Mouse (Mus musculus) G1E (cell line): ENCODE data around the gene Pck1. TPM values are rescaled to one million over a fixed set of nuclear protein-coding genes. Genes with fewer than 3 reads are reported as not detected.

Experiments used
- ATAC-seq: 2 replicates; pipeline ENCODE4 v1.8.0; 2016; ENCODE audit warnings: mild to moderate bottlenecking; ENCODE audit not compliant: insufficient number of reproducible peaks, poor library complexity, low FRiP score, severe bottlenecking; ENCODE audit errors: extremely low read depth
- DNase-seq: peaks from one replicate; pipeline ENCODE4 v3.0.0; 2012; ENCODE audit warnings: low spot score
- H3K27me3 ChIP-seq: 2 replicates; pipeline ENCODE4 v1.6.1; 2012; ENCODE audit warnings: mild to moderate bottlenecking, low read length, inconsistent platforms; ENCODE audit not compliant: insufficient read depth
- H3K36me3 ChIP-seq: replicated peaks from 2 replicates; pipeline ENCODE3; 2012; ENCODE audit warnings: mild to moderate bottlenecking, inconsistent platforms
- H3K4me1 ChIP-seq: 2 replicates; pipeline ENCODE4 v1.6.1; 2012; ENCODE audit warnings: low read depth, low read length, inconsistent platforms, mixed read lengths; ENCODE audit not compliant: insufficient read depth
- H3K4me3 ChIP-seq: 2 replicates; pipeline ENCODE4 v1.5.1; 2012; ENCODE audit warnings: low read depth, mild to moderate bottlenecking, inconsistent platforms, low read length, moderate library complexity, mixed read lengths
- H3K9me3 ChIP-seq: replicated peaks from 2 replicates; pipeline ENCODE4 v1.6.1; 2012; ENCODE audit warnings: inconsistent platforms
- CTCF ChIP-seq: IDR thresholded peaks from 2 replicates; pipeline ENCODE4 v1.5.1; 2012; ENCODE audit warnings: low read depth, low read length, inconsistent platforms, mixed read lengths
- GATA1 ChIP-seq: IDR thresholded peaks from 2 replicates; pipeline ENCODE4 v1.6.1; 2012; ENCODE audit warnings: borderline replicate concordance, low read length, inconsistent platforms, mixed read lengths
- GATA2 ChIP-seq: IDR thresholded peaks from 2 replicates; pipeline ENCODE4 v1.6.1; 2012; ENCODE audit warnings: low read depth, low read length, inconsistent platforms, borderline replicate concordance
- POLR2AphosphoS5 ChIP-seq: IDR thresholded peaks from 2 replicates; pipeline ENCODE4 v1.6.1; 2012; ENCODE audit warnings: low read depth, low read length, inconsistent platforms; ENCODE audit not compliant: insufficient replicate concordance
- TAL1 ChIP-seq: conservative IDR thresholded peaks from 2 replicates; pipeline ENCODE4 v1.6.1; 2012; ENCODE audit warnings: low read depth, low read length, inconsistent platforms, mixed read lengths
- polyA plus RNA-seq: library from polyadenylated mRNA; stranded (reverse); fragments of >175 nt; gene quantifications from 2 replicates; pipeline ENCODE4 v1.2.3, GENCODE M21; 2012
- total RNA-seq, 2 experiments: library from RNA; stranded (forward) in 1 of 2; stranded (reverse) in 1 of 2; fragments of 200-1000 nt in 1 of 2; fragments of >200 nt in 1 of 2; fragmentation: Nextera tagmentation in 1 of 2; gene quantifications; 2 replicates each; pipeline ENCODE4 v1.2.3; 2014 to 2017

The Pck1 gene
- total and polyA plus RNA-seq, 3 experiments, result 0.11 TPM; not detected in 2

DNA sequence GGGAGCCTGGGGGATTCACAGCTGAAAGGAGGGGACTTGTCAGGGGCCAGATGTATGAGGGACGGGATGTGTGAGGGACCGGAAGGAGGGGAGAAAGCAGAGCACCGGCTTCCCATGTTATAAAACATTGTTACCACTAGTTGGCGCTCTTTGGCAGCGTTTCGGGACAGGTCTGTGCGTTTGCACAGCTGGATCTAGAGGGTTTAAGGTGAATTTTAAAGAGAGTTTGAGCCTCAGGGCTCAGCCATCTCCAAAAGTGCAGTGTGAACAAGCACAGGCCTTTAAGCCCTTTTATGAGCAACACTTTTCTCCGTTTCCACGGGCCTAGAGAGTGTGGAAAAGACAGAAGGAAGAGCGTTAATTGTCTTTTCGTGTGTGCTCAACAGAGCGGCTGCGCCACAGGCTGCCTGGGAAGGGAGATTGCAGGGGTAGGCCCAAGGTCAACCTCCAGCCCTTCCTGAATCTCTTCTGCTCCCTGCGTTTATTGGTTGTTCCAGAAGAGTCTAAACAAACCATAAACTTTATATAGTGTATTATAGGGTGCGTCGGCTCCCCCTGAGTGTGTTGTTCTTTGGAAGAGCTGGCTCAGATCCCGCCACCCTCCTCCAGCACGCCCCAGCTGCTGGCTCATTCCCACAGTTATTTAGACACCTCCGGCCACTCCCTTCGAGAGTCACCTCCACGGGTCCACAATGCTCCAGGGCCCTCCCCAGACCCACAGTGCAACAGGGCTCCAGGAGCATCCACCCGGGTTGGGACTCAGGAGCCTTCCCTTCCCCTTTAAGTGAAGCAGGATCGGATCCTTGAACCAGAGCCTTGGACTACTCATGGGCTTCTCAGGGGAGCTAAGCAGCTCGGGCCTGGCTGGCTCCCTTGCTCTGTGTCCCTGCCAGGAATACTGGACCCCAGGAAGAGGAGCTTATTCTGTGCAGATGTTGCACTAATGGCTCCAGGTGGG, 6.8 kb downstream of the Pck1 start:
- TF ChIP-seq TAL1 (no peak), GATA1 (no peak), CTCF (no peak), POLR2AphosphoS5 (no peak), GATA2 (no peak)
- ATAC-seq (no peak), DNase-seq (no peak)
- no peaks in the 10 kb centered on the region for H3K27me3 ChIP-seq
- H3K4me3 ChIP-seq, result no peak overlapping the region
- H3K9me3 ChIP-seq, result peaks cover 89% of the 10 kb centered on the region
- H3K4me1 ChIP-seq, result no peaks in the 10 kb centered on the region
- no peaks in the 10 kb centered on the region for H3K36me3 ChIP-seq

DNA sequence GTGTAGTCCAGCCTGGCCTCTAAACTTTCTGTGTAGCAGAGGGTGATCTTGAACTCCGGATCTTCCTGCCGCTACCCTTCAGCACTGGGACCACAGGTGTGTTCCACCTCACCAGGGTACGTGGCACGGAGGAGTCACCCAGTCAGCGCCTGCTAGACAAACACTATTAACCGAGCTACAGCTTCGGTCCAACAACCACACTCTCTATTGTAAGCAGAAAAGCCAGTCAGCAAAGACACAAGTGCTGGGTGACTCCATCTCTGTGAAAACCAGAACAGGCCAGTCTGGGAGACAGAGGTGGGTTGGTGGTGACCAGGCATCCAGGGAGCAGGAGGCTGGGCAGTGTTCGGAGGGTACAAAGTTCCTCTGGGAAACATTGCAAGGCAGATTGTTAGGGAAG, 10.5 kb downstream of the Pck1 start:
- H3K27me3 ChIP-seq, result no peaks in the 10 kb centered on the region
- no peak for TF ChIP-seq CTCF
- TF ChIP-seq GATA1, result no peak
- no peak for TF ChIP-seq POLR2AphosphoS5
- no peak for TF ChIP-seq TAL1
- no peak for TF ChIP-seq GATA2
- no peak for DNase-seq
- peaks cover 89% of the 10 kb centered on the region for H3K9me3 ChIP-seq
- no peak overlapping the region for H3K4me3 ChIP-seq
- ATAC-seq, result no peak
- H3K4me1 ChIP-seq, result no peaks in the 10 kb centered on the region
- no peaks in the 10 kb centered on the region for H3K36me3 ChIP-seq

DNA sequence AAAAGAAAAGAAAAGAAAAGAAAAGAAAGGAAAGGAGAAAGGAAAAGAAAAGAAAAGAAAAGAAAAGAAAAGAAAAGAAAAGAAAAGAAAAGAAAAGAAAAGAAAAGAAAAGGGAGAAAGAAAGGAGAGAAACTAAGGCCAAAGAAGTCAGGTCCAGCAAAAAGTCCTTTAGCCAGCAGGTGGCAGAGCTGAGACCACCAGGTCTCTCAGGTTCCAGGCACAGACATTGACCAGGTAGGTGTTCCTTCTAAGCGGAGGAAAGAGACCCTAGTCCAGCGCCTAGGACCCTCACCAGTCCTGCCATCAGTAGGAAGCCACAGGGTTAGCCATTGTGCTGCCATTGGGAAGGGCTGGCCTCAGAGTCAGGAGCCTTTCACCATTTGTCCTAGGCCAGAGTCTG, 11.5 kb downstream of the Pck1 start:
- Histone ChIP-seq H3K27me3 (no peaks in the 10 kb centered on the region), H3K4me1 (no peaks in the 10 kb centered on the region), H3K4me3 (no peak overlapping the region), H3K36me3 (no peaks in the 10 kb centered on the region), H3K9me3 (peaks cover 92% of the 10 kb centered on the region)
- TF ChIP-seq POLR2AphosphoS5 (no peak), CTCF (no peak)
- ATAC-seq (no peak), DNase-seq (no peak)

DNA sequence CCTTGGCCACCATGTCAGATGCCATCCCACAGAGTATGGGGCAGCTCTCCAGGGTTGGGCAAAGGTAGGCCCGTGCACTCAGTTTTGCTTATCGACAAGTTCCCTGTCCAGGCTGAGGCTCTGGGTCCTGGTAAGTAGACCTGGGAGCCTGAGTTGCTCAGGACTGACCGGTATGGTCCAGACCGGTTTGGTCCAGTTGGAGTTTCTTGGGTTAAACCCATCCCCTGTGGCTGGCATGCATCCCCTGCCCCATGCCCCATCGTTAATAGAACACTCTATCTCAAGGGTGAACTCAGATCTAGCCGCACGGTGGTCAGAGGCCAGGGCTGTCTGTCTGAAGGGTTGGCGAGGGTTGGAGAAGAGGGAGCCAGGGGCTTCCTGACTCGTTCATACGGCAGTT, 12.1 kb downstream of the Pck1 start:
- DNase-seq (no peak), ATAC-seq (no peak)
- Histone ChIP-seq H3K4me3 (no peak overlapping the region), H3K36me3 (no peaks in the 10 kb centered on the region), H3K9me3 (peaks cover 92% of the 10 kb centered on the region), H3K4me1 (no peaks in the 10 kb centered on the region), H3K27me3 (no peaks in the 10 kb centered on the region)
- no peak for TF ChIP-seq GATA1
- TF ChIP-seq POLR2AphosphoS5, result no peak
- TF ChIP-seq CTCF, result no peak

DNA sequence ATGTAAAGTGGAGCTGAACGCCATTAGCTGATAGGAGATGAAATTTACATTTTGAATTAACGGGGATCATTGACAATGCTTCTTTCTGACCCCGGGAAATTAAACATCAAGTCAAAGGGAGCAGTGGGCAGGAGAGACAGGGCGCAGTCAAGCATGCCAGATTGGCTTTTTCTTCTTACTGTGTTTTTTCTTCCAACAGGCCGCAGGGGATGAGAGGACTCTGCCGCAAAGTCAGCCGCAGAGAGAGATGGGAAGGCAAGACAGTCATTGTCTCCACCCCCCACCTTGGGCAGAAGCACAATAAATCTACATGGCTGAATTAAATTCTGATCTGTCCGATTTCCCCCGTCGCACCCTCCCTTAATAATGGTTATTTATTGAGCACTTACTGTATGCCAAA, 12.5 kb downstream of the Pck1 start:
- H3K9me3 ChIP-seq, result peaks cover 92% of the 10 kb centered on the region
- H3K4me1 ChIP-seq, result no peaks in the 10 kb centered on the region
- no peak for TF ChIP-seq TAL1
- TF ChIP-seq GATA2, result no peak
- no peak for TF ChIP-seq POLR2AphosphoS5
- TF ChIP-seq CTCF, result no peak
- no peak for TF ChIP-seq GATA1
- no peak for ATAC-seq
- H3K36me3 ChIP-seq, result no peaks in the 10 kb centered on the region
- no peaks in the 10 kb centered on the region for H3K27me3 ChIP-seq
- DNase-seq, result no peak
- no peak overlapping the region for H3K4me3 ChIP-seq

DNA sequence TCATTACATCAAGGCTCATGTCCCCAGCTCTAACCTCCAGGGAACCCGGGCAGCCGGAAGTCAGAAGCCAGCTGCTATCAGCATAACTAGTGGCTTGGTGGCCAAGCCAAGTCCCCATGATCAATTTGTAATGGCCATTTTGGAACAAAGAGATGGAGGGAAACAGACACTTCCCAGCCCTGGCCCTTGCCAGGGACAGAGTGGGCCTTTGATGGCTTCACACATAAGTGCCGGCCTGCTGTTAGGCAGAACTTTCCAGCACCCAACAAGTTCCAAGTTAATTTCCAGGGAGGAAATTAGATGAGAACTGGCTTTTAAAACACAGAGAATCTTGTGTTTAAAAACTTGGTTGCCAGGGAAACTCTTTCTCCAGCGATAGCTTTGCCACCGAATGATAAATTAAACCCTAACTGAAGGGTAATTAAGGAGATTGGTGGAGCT, 15.6 kb downstream of the Pck1 start:
- ATAC-seq (no peak), DNase-seq (no peak)
- Histone ChIP-seq H3K9me3 (peaks cover 94% of the 10 kb centered on the region), H3K36me3 (no peaks in the 10 kb centered on the region), H3K27me3 (no peaks in the 10 kb centered on the region), H3K4me3 (no peak overlapping the region), H3K4me1 (no peaks in the 10 kb centered on the region)
- no peak for TF ChIP-seq GATA1
- TF ChIP-seq CTCF, result no peak
- TF ChIP-seq GATA2, result no peak
- no peak for TF ChIP-seq POLR2AphosphoS5
- TF ChIP-seq TAL1, result no peak

DNA sequence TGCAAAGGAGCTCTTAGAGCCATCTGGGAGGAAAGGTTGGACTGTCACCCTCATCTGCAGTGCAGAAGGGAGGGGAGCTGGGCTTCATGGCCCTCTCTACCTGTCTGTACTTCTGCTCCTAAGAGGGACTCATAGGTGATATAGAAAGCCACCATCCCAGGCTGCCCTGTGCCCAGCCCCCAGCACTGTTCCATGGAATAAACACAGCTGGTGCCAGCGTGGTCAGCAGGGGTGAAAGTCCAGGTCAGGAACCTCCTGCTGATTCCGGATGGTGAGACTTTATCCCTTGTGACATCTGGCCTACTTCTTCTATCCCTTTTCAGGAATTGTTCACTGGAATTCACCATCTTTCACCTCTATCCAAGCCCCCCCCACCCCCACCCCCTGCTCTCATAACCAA, 17.2 kb downstream of the Pck1 start:
- Histone ChIP-seq H3K4me3 (no peak overlapping the region), H3K4me1 (no peaks in the 10 kb centered on the region), H3K9me3 (peaks cover 98% of the 10 kb centered on the region), H3K36me3 (no peaks in the 10 kb centered on the region), H3K27me3 (no peaks in the 10 kb centered on the region)
- no peak for ATAC-seq
- no peak for TF ChIP-seq GATA2
- no peak for TF ChIP-seq TAL1
- no peak for TF ChIP-seq CTCF
- TF ChIP-seq GATA1, result no peak
- no peak for DNase-seq
